Mouse (Mus musculus) embryonic stem cell, embryonic (primary cell): ENCODE data around the gene Tm9sf4.

Experiments
- CTCF ChIA-PET, 4 experiments: fragments of 300-600 bp in 2 of 4; fragments of 350-600 bp in 2 of 4; sonication (Branson Sonifier 250); formaldehyde crosslinking; loops; one replicate each; lab custom pipeline; 2022; ENCODE audit warnings: inconsistent platforms in 2 of 4; lab: Charles Lee
- POLR2A ChIA-PET, 4 experiments: fragments of 300-600 bp in 2 of 4; fragments of 350-600 bp in 2 of 4; sonication (Branson Sonifier 250); formaldehyde crosslinking; loops; one replicate each; lab custom pipeline; 2022; ENCODE audit warnings: antibody characterized with exemption in 4 of 4, inconsistent platforms in 1 of 4; lab: Charles Lee

Gene Tm9sf4

GRCm38 (mm10) chr2:153147236-153147635 lies 13.9 kb upstream of the Tm9sf4 start:
- POLR2A ChIA-PET = interaction anchor here in 2 of 4 experiments (0.7 to 2.0 kb wide), 3 partner anchors 10 to 279 kb away, joined by 3 to 7 read pairs (median 3); partner anchors contain the start of gene Tm9sf4 (in 1 of the 2)

GRCm38 (mm10) chr2:153147715-153148114 lies 13.4 kb upstream of the Tm9sf4 start:
- ChIA-PET POLR2A (interaction anchor here in 2 of 4 experiments (0.7 to 2.0 kb wide), 4 partner anchors 11 to 279 kb away, joined by 3 to 7 read pairs (median 4); partner anchors contain the start of gene Tm9sf4 (in 1 of the 2)), CTCF (interaction anchor here (0.5 to 2.3 kb wide), 29 partner anchors 9 to 438 kb away, joined by 3 to 12 read pairs (median 3); no protein-coding TSS in a partner anchor)

More at GRCm38 (mm10) chr2:153147236-153147635, 13.9 kb upstream of the Tm9sf4 start:
- CTCF ChIA-PET = interaction anchor here (0.5 to 2.3 kb wide), 28 partner anchors 9 to 439 kb away, joined by 3 to 12 read pairs (median 3); no protein-coding TSS in a partner anchor

GRCm38 (mm10) chr2:153149742-153150141 lies 11.4 kb upstream of the Tm9sf4 start:
- ChIA-PET CTCF (interaction anchor here in 2 of 4 experiments (0.6 kb wide), 2 partner anchors 19 to 436 kb away, joined by 3 to 5 read pairs; no protein-coding TSS in a partner anchor), POLR2A (interaction anchor here in 1 of 4 experiments (1.5 kb wide), 1 partner anchor 462 kb away, joined by 5 read pairs; no protein-coding TSS in a partner anchor)

GRCm38 (mm10) chr2:153151026-153151425 lies 10.1 kb upstream of the Tm9sf4 start:
- ChIA-PET CTCF (interaction anchor here in 3 of 4 experiments (0.6 to 1.1 kb wide), 4 partner anchors 8 to 726 kb away, joined by 3 to 6 read pairs (median 3); no protein-coding TSS in a partner anchor), POLR2A (interaction anchor here in 2 of 4 experiments (0.6 to 1.1 kb wide), 3 partner anchors 14 to 287 kb away, joined by 3 to 4 read pairs (median 3); no protein-coding TSS in a partner anchor)

GRCm38 (mm10) chr2:153151926-153152665 lies 9.0 kb upstream of the Tm9sf4 start:
- CTCF ChIA-PET = interaction anchor here in 3 of 4 experiments (0.6 to 2.2 kb wide), 3 partner anchors 9 to 21 kb away, joined by 3 to 13 read pairs (median 9); no protein-coding TSS in a partner anchor
- POLR2A ChIA-PET = interaction anchor here in 2 of 4 experiments (0.9 to 1.4 kb wide), 4 partner anchors 9 to 359 kb away, joined by 3 to 6 read pairs (median 4); partner anchors contain the start of gene Tm9sf4 (in 1 of the 2)

GRCm38 (mm10) chr2:153153033-153153450 lies 8.1 kb upstream of the Tm9sf4 start:
- ChIA-PET CTCF (interaction anchor here in 3 of 4 experiments (1.0 to 2.2 kb wide), 3 partner anchors 10 kb away, joined by 3 to 13 read pairs (median 9); no protein-coding TSS in a partner anchor), POLR2A (interaction anchor here in 2 of 4 experiments (0.9 to 1.4 kb wide), 5 partner anchors 9 to 358 kb away, joined by 3 to 6 read pairs (median 4); partner anchors contain the start of gene Tm9sf4 (in 1 of the 2))

- ChIA-PET CTCF (interaction anchor here (0.5 to 2.1 kb wide), 31 partner anchors 9 to 1263 kb away, joined by 3 to 14 read pairs (median 3); no protein-coding TSS in a partner anchor), POLR2A (interaction anchor here in 3 of 4 experiments (0.6 to 3.2 kb wide), 11 partner anchors 10 to 1499 kb away, joined by 3 to 22 read pairs (median 3); no protein-coding TSS in a partner anchor)
These were observed 3.8 kb upstream of the Tm9sf4 start for GRCm38 (mm10) chr2:153157270-153157669.

- CTCF ChIA-PET = no interaction called here
- POLR2A ChIA-PET = interaction anchor here in 3 of 4 experiments (0.7 to 1.8 kb wide), 5 partner anchors 10 to 268 kb away, joined by 4 to 11 read pairs (median 5); partner anchors contain the start of gene Hck (in 1 of the 3)
These were observed 970 bp upstream of the Tm9sf4 start for GRCm38 (mm10) chr2:153160133-153160532.

- CTCF ChIA-PET = interaction anchor here in 3 of 4 experiments (0.5 to 1.2 kb wide), 7 partner anchors 8 to 425 kb away, joined by 3 to 6 read pairs (median 3); no protein-coding TSS in a partner anchor
- POLR2A ChIA-PET = interaction anchor here (0.7 to 2.5 kb wide), 54 partner anchors 9 to 984 kb away, joined by 3 to 21 read pairs (median 4); partner anchors contain the start of genes Asxl1 (in 1 of the 4), Hck (in 1 of the 4) and Tspyl3 (in 1 of the 4)
These were observed 579 bp downstream of the Tm9sf4 start for GRCm38 (mm10) chr2:153161684-153162080.

GRCm38 (mm10) chr2:153167136-153167535 lies 6.0 kb downstream of the Tm9sf4 start:
- ChIA-PET POLR2A (interaction anchor here in 3 of 4 experiments (0.5 to 3.7 kb wide), 23 partner anchors 9 to 1260 kb away, joined by 3 to 37 read pairs (median 3); no protein-coding TSS in a partner anchor), CTCF (interaction anchor here in 2 of 4 experiments (0.6 to 2.0 kb wide), 6 partner anchors 10 to 518 kb away, joined by 3 to 11 read pairs (median 4); no protein-coding TSS in a partner anchor)

GRCm38 (mm10) chr2:153168134-153168820 lies 7.2 kb downstream of the Tm9sf4 start:
- ChIA-PET CTCF (interaction anchor here in 3 of 4 experiments (0.6 to 2.1 kb wide), 12 partner anchors 11 to 1919 kb away, joined by 3 to 11 read pairs (median 4); no protein-coding TSS in a partner anchor), POLR2A (interaction anchor here in 3 of 4 experiments (0.6 to 3.7 kb wide), 47 partner anchors 9 to 1170 kb away, joined by 3 to 37 read pairs (median 4); partner anchors contain the start of genes Hck (in 1 of the 3) and Mapre1 (in 1 of the 3))

GRCm38 (mm10) chr2:153170490-153171224 lies 9.6 kb downstream of the Tm9sf4 start:
- ChIA-PET POLR2A (interaction anchor here (0.6 to 3.7 kb wide), 19 partner anchors 9 to 1314 kb away, joined by 3 to 23 read pairs (median 5); partner anchors contain the start of gene Tm9sf4 (in 2 of the 4)), CTCF (interaction anchor here in 3 of 4 experiments (0.5 to 2.1 kb wide), 4 partner anchors 9 to 276 kb away, joined by 3 to 5 read pairs (median 4); no protein-coding TSS in a partner anchor)

GRCm38 (mm10) chr2:153171966-153172365 lies 10.9 kb downstream of the Tm9sf4 start:
- CTCF ChIA-PET = no interaction called here
- POLR2A ChIA-PET = interaction anchor here in 2 of 4 experiments (1.0 to 2.9 kb wide), 4 partner anchors 10 to 47 kb away, joined by 3 to 16 read pairs (median 4); partner anchors contain the start of gene Tm9sf4 (in 1 of the 2)

GRCm38 (mm10) chr2:153175995-153176570 lies 15.0 kb downstream of the Tm9sf4 start:
- ChIA-PET POLR2A (interaction anchor here in 2 of 4 experiments (0.8 to 1.9 kb wide), 10 partner anchors 8 to 245 kb away, joined by 3 to 6 read pairs (median 4); partner anchors contain the start of gene Tm9sf4 (in 1 of the 2)), CTCF (interaction anchor here in 1 of 4 experiments (2.2 kb wide), 1 partner anchor 18 kb away, joined by 5 read pairs; no protein-coding TSS in a partner anchor)

GRCm38 (mm10) chr2:153177188-153177587 lies 16.1 kb downstream of the Tm9sf4 start:
- POLR2A ChIA-PET = interaction anchor here in 2 of 4 experiments (1.0 to 1.5 kb wide), 7 partner anchors 8 to 25 kb away, joined by 3 to 6 read pairs (median 4); partner anchors contain the start of gene Tm9sf4 (in 1 of the 2)
- CTCF ChIA-PET = no interaction called here
